Mouse (Mus musculus): ENCODE measurements at regions not wholly inside any gene's neighbourhood (a gene's known extent, or its start where the extent isn't known, plus 50 kb on each side); places are given as distances from the start of the nearest gene placed in this dataset.

DNA sequence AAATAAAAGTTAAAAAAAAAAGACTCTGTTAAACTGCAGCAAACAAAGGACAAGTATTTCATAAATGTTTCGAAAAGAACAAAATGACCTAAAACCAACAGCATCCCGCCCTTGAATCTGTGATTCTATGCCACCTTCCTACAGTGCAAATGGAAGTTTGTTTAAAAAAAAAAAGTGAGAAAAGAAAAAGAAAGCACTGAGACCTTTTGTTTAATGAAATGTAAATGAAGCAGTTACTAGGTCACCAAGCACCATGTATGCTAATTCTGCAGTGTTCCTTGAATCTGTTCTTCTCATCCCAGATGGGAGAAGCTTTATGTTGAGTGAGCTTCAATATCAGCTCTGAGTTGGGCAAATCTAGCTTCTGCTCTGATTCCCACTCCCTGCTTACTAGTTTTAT lies 64.8 kb downstream of the Dnajb9 start:
- H3K9me3 ChIP-seq, result peaks cover 2% of the 10 kb centered on the region; the same call in 1 of the 2 replicates
- no peak overlapping the region for H3K4me3 ChIP-seq
- WGBS, result 89% methylated on average over 2 of the region's 2 CpGs
- H3K27ac ChIP-seq, result no peak overlapping the region
- no peaks in the 10 kb centered on the region for H3K36me3 ChIP-seq (replicated peaks)
- H3K4me1 ChIP-seq, result no peaks in the 10 kb centered on the region
- no peak for DNase-seq (ENCODE audit: extremely low spot score, low spot score)
- no peaks in the 10 kb centered on the region for H3K27me3 ChIP-seq (ENCODE audit: poor library complexity, severe bottlenecking)

GRCm38 (mm10) chr12:44139026-44139425 lies 71.1 kb downstream of the Dnajb9 start:
- no peak for DNase-seq (ENCODE audit: extremely low spot score, low spot score)
- 94% methylated on average over 1 of the region's 1 CpGs for WGBS
- Histone ChIP-seq H3K27me3 (ENCODE audit: poor library complexity, severe bottlenecking) (no peaks in the 10 kb centered on the region), H3K4me3 (no peak overlapping the region), H3K36me3 (replicated peaks) (no peaks in the 10 kb centered on the region), H3K27ac (no peak overlapping the region), H3K4me1 (no peaks in the 10 kb centered on the region), H3K9me3 (no peaks in the 10 kb centered on the region)

DNA sequence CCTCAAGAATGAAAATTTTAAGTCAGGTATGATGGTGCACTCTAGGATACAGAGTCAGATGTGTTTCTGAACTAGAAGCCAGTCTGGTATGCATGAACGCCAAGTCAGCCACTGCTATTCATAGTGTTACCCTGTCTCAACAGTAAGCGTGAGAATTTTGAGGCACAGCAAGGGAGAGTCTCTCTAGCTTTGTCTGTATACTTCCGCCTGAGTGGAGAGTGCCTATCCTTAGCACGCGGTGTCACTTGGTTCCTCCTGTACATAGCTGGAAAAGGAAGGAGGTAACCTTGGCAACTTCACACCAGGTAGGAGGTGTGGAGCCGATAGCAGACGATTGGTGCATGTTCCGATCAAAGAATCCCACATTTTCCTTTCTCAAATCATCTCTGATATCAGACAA lies 81.3 kb downstream of the Dnajb9 start:
- no peak overlapping the region for H3K4me3 ChIP-seq
- no peak overlapping the region for H3K27ac ChIP-seq
- no peaks in the 10 kb centered on the region for H3K9me3 ChIP-seq
- no peaks in the 10 kb centered on the region for H3K36me3 ChIP-seq (replicated peaks)
- H3K4me1 ChIP-seq, result no peaks in the 10 kb centered on the region
- no peak for DNase-seq (ENCODE audit: extremely low spot score, low spot score)
- no peaks in the 10 kb centered on the region for H3K27me3 ChIP-seq (ENCODE audit: poor library complexity, severe bottlenecking)
- WGBS, result 90% methylated on average over 8 of the region's 8 CpGs

- WGBS, result 56% methylated on average over 2 of the region's 2 CpGs
- DNase-seq (ENCODE audit: extremely low spot score, low spot score), result no peak
- H3K4me1 ChIP-seq, result no peaks in the 10 kb centered on the region
Measured at GRCm38 (mm10) chr12:44105085-44105484, 105.0 kb downstream of the Dnajb9 start.

DNA sequence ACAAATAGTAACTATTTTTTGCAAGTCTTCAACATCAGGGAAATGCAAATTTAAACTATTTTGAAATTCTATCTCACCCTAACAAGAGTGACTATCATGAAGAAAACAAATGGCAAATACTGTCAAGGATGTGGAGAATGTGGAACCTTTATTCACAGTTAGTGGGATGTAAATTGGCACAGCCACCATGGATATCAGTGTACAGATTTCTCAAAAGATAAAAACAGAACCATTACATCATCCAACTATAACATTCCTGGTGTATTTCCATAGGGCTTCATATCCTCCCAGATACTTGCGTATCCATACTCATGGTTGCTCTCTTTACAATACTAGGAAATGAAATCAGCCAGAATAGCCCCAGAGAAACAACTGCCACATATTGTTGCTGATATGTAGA lies 110.9 kb downstream of the Dnajb9 start:
- 100% methylated on average over 1 of the region's 1 CpGs for WGBS

More at GRCm38 (mm10) chr12:44105085-44105484, 105.0 kb downstream of the Dnajb9 start:
- Histone ChIP-seq H3K9me3 (no peaks in the 10 kb centered on the region), H3K27me3 (ENCODE audit: poor library complexity, severe bottlenecking) (no peaks in the 10 kb centered on the region), H3K36me3 (replicated peaks) (no peaks in the 10 kb centered on the region), H3K4me3 (no peak overlapping the region), H3K27ac (no peak overlapping the region)

GRCm38 (mm10) chr12:44071766-44072165 lies 138.4 kb downstream of the Dnajb9 start:
- Histone ChIP-seq H3K9me3 (no peaks in the 10 kb centered on the region), H3K36me3 (replicated peaks) (no peaks in the 10 kb centered on the region), H3K4me3 (no peak overlapping the region), H3K27ac (no peak overlapping the region), H3K4me1 (no peaks in the 10 kb centered on the region), H3K27me3 (ENCODE audit: poor library complexity, severe bottlenecking) (no peaks in the 10 kb centered on the region)
- DNase-seq (ENCODE audit: extremely low spot score, low spot score), result no peak
- 96% methylated on average over 5 of the region's 5 CpGs for WGBS

More for the DNA sequence above, 110.9 kb downstream of the Dnajb9 start:
- Histone ChIP-seq H3K9me3 (no peaks in the 10 kb centered on the region), H3K4me1 (no peaks in the 10 kb centered on the region), H3K27ac (no peak overlapping the region), H3K27me3 (ENCODE audit: poor library complexity, severe bottlenecking) (no peaks in the 10 kb centered on the region), H3K4me3 (no peak overlapping the region), H3K36me3 (replicated peaks) (no peaks in the 10 kb centered on the region)
- no peak for DNase-seq (ENCODE audit: extremely low spot score, low spot score)

DNA sequence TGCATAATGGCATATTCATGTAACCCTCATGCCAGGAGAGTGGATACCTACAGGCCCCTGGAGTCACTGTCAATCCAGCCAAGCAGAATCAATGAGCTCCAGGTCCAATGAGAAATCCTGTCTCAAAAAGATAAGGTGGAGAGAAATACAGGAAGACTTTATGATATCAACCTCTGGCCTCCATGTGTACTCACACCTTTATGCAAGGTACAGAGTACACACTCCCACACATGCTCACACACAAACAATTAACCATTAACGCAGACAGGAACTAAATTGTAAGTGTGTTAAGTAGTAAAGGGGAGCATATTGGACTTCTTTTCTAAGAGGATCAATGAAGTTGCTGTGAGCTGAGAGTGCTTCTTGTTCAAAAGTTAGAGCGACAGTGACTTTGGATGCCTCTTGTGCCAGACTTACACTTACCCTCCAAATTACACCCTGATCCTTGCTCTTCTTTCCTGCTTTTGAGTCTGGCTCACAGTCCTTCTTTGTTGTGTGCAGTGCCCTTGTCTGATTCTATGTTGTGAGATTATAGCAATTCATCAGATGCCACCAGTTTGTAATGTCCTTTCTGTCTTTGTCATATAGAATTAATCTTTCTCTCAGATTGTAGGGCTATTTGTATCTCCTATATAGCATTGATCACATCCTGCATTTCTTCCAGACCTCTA lies 153.5 kb downstream of the Dnajb9 start:
- Histone ChIP-seq H3K9me3 (no peaks in the 10 kb centered on the region), H3K36me3 (replicated peaks) (no peaks in the 10 kb centered on the region), H3K4me3 (no peak overlapping the region), H3K4me1 (no peaks in the 10 kb centered on the region), H3K27me3 (ENCODE audit: poor library complexity, severe bottlenecking) (no peaks in the 10 kb centered on the region), H3K27ac (no peak overlapping the region)
- DNase-seq (ENCODE audit: extremely low spot score, low spot score), result no peak
- 97% methylated on average over 2 of the region's 2 CpGs for WGBS

DNA sequence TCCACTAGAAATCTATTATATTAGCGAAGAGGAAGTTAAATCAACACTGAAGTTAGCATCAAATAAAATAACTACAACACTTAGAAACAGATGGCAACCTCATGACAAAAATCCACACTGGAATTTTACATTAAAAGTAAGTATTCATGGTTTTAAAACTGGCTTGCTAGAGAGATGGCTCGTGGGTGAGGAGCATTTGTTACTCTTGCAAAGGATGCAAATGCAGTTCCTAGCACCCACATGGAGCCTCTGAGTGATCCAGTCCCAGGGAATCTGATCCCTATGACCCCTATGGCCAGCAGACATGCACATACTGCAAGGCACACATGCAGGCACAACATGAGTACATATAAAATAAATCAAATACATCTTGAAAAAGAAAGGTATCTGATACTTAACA lies 164.3 kb downstream of the Dnajb9 start:
- H3K27ac ChIP-seq, result no peak overlapping the region
- DNase-seq (ENCODE audit: extremely low spot score, low spot score), result no peak
- no peak overlapping the region for H3K4me3 ChIP-seq
- no peaks in the 10 kb centered on the region for H3K9me3 ChIP-seq
- H3K4me1 ChIP-seq, result 0 out of 2 replicates have a peak, but pooled peaks cover 3% of the 10 kb centered on the region
- no peaks in the 10 kb centered on the region for H3K27me3 ChIP-seq (ENCODE audit: poor library complexity, severe bottlenecking)
- 76% methylated on average over 2 of the region's 2 CpGs for WGBS
- H3K36me3 ChIP-seq (replicated peaks), result no peaks in the 10 kb centered on the region

GRCm38 (mm10) chr12:44044388-44045105 lies 165.6 kb downstream of the Dnajb9 start:
- no peaks in the 10 kb centered on the region for H3K27me3 ChIP-seq (ENCODE audit: poor library complexity, severe bottlenecking)
- no peaks in the 10 kb centered on the region for H3K36me3 ChIP-seq (replicated peaks)
- no peaks in the 10 kb centered on the region for H3K9me3 ChIP-seq
- DNase-seq (ENCODE audit: extremely low spot score, low spot score), result no peak
- no peak overlapping the region for H3K27ac ChIP-seq
- H3K4me3 ChIP-seq, result no peak overlapping the region
- 0 out of 2 replicates have a peak, but pooled peaks cover 3% of the 10 kb centered on the region for H3K4me1 ChIP-seq
- WGBS, result 77% methylated on average over 14 of the region's 14 CpGs

DNA sequence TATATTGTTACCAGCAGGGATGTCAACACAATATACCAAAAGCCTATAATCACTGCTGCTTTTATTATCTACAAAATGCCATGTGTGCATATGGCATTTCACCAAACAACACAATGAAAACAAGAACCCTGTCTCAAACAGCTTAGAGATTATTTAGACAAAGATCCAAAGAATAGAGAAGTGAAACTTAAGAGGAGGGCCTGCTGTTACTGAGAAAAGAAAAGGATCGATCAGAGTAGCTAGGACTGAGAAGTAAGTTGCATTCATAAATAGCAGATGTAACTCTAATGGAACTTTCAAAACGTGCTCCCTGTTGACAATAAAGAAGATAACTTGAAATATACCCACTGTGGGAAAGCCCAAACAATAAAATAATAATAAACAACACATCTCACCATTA lies 203.3 kb downstream of the Dnajb9 start:
- DNase-seq (ENCODE audit: extremely low spot score, low spot score), result no peak
- no peaks in the 10 kb centered on the region for H3K36me3 ChIP-seq (replicated peaks)
- WGBS, result 68% methylated on average over 2 of the region's 2 CpGs
- H3K4me3 ChIP-seq, result no peak overlapping the region
- H3K4me1 ChIP-seq, result no peaks in the 10 kb centered on the region
- no peak overlapping the region for H3K27ac ChIP-seq
- no peaks in the 10 kb centered on the region; the same call in 1 of the 2 replicates for H3K9me3 ChIP-seq
- H3K27me3 ChIP-seq (ENCODE audit: poor library complexity, severe bottlenecking), result no peaks in the 10 kb centered on the region

DNA sequence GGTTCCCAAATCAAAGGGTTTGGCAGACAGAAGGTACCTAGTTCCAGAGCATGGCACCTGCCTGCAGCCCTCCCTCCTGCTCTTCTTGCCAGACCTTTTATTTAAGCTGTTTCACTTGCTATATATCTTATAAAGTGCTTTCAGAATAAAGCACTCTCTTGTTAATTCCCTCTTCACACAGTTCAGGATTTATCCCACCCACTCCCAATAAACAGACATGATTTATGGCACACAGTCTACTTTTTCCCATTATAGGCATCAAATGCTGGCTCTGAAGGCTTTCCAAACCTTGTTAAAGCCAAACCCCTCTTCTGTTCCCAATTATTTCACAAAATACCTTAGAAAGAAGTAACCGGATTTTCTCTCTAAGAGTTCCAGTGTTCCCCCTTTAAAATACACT lies 226.6 kb downstream of the Dnajb9 start:
- 88% methylated on average over 1 of the region's 1 CpGs for WGBS

DNA sequence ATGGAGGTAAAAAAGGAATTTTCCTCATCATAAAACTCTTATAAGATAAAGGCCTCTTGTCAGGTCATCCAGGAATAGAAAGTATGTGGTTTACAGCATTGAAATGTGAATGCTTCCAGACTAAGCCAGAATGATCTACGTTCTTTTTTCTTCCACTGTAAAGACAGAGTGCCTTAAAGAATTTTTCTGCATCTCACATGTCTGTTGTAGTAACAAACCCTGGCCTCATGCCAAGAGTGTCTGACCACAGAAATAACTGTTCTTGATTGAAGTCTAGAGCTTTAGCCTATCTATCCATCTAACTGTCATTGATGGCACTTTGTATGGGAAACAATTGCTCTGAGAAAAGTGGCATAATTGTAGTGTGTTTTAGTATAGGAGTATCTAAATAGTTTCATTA lies 246.2 kb downstream of the Dnajb9 start:
- Histone ChIP-seq H3K36me3 (replicated peaks) (no peaks in the 10 kb centered on the region), H3K4me3 (no peak overlapping the region), H3K9me3 (no peaks in the 10 kb centered on the region), H3K4me1 (no peaks in the 10 kb centered on the region), H3K27me3 (ENCODE audit: poor library complexity, severe bottlenecking) (no peaks in the 10 kb centered on the region), H3K27ac (no peak overlapping the region)
- DNase-seq (ENCODE audit: extremely low spot score, low spot score), result no peak
- 86% methylated on average over 1 of the region's 1 CpGs for WGBS

More for the DNA sequence above, 226.6 kb downstream of the Dnajb9 start:
- Histone ChIP-seq H3K27me3 (ENCODE audit: poor library complexity, severe bottlenecking) (no peaks in the 10 kb centered on the region), H3K36me3 (replicated peaks) (no peaks in the 10 kb centered on the region), H3K4me3 (no peak overlapping the region), H3K4me1 (no peaks in the 10 kb centered on the region), H3K9me3 (no peaks in the 10 kb centered on the region), H3K27ac (no peak overlapping the region)
- DNase-seq (ENCODE audit: extremely low spot score, low spot score), result no peak

DNA sequence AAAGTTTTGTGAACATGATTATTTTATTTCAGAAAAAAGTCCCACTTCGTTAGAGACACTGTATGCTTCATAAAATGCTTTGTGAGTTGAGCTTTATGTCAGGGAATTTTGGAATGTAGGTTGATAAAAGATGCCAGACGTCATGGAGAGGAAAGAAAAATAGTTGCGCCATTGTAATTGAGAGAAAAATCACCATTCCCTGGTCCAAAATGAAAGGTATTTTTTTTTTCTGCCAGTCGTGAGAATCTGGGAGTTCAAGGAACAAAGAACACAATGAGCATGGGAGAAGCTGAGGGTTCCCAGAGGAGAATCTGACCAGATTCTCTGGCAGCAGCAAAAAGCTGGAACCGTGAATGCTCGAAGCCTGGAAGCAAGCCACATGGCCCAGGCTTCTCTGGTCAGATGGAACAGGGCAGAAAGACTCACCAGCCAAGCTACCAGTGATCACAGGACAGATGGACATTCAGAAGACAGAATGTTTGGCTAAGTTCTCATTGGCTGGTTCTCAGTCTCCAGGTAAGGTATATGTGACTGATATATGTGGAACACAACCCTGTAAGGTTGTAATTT lies 247.5 kb downstream of the Dnajb9 start:
- H3K4me1 ChIP-seq, result no peaks in the 10 kb centered on the region
- WGBS, result 83% methylated on average over 6 of the region's 6 CpGs
- H3K27ac ChIP-seq, result no peak overlapping the region
- no peak overlapping the region for H3K4me3 ChIP-seq
- no peaks in the 10 kb centered on the region for H3K36me3 ChIP-seq (replicated peaks)
- DNase-seq (ENCODE audit: extremely low spot score, low spot score), result no peak
- H3K9me3 ChIP-seq, result no peaks in the 10 kb centered on the region
- H3K27me3 ChIP-seq (ENCODE audit: poor library complexity, severe bottlenecking), result no peaks in the 10 kb centered on the region

Measured in forebrain, embryonic 10.5 days (tissue).